Mouse (Mus musculus) cerebellum, adult 11 months (tissue): ENCODE results near the gene Bckdha.

ENCODE experiments used
- DNase-seq: peaks from one replicate; pipeline ENCODE4 v3.0.0; 2022

Bckdha gene

GRCm38 (mm10) chr7:25681341-25682231 lies 22.8 kb upstream of the Bckdha start:
- no peak for DNase-seq

GRCm38 (mm10) chr7:25680514-25681258 lies 21.9 kb upstream of the Bckdha start, which contains the start of gene B9d2:
B9d2 (plus strand) TSS chr7:25680780.
- DNase-seq = peak; percentile 90

- DNase-seq = no peak
Measured at GRCm38 (mm10) chr7:25679971-25680370, 21.2 kb upstream of the Bckdha start.

- no peak for DNase-seq
Measured at GRCm38 (mm10) chr7:25677013-25677412, 18.2 kb upstream of the Bckdha start.

GRCm38 (mm10) chr7:25676085-25676781 lies 17.5 kb upstream of the Bckdha start:
- DNase-seq = peak; percentile 99

- DNase-seq = no peak
Measured at GRCm38 (mm10) chr7:25675405-25675804, 16.6 kb upstream of the Bckdha start.

GRCm38 (mm10) chr7:25674719-25675300 lies 16.0 kb upstream of the Bckdha start, which contains the start of gene Tmem91:
Tmem91 (minus strand) TSS chr7:25675166.
- DNase-seq = no peak

- DNase-seq = no peak
Measured at GRCm38 (mm10) chr7:25674297-25674696, 15.5 kb upstream of the Bckdha start.

- DNase-seq = no peak
Measured at GRCm38 (mm10) chr7:25672442-25672841, 13.7 kb upstream of the Bckdha start.

GRCm38 (mm10) chr7:25671686-25672085 lies 12.9 kb upstream of the Bckdha start:
- DNase-seq = no peak

GRCm38 (mm10) chr7:25670096-25670495 lies 11.3 kb upstream of the Bckdha start:
- DNase-seq = no peak

- no peak for DNase-seq
Measured at GRCm38 (mm10) chr7:25669631-25670030, 10.8 kb upstream of the Bckdha start.

- DNase-seq = no peak
Measured at GRCm38 (mm10) chr7:25669158-25669557, 10.4 kb upstream of the Bckdha start.

GRCm38 (mm10) chr7:25666381-25666780 lies 7.6 kb upstream of the Bckdha start:
- no peak for DNase-seq

GRCm38 (mm10) chr7:25657785-25658184 lies 996 bp downstream of the Bckdha start:
- no peak for DNase-seq

- DNase-seq = peak; percentile 52
Measured at GRCm38 (mm10) chr7:25655601-25656428, 3.0 kb downstream of the Bckdha start.

- DNase-seq = no peak
Measured at GRCm38 (mm10) chr7:25652244-25652759, 6.5 kb downstream of the Bckdha start.

- DNase-seq = no peak
Measured at GRCm38 (mm10) chr7:25651281-25651680, 7.5 kb downstream of the Bckdha start.

GRCm38 (mm10) chr7:25649839-25650238 lies 8.9 kb downstream of the Bckdha start:
- DNase-seq = no peak

- no peak for DNase-seq
Measured at GRCm38 (mm10) chr7:25647574-25648123, 11.1 kb downstream of the Bckdha start.

- no peak for DNase-seq
Measured at GRCm38 (mm10) chr7:25645074-25645473, 13.7 kb downstream of the Bckdha start.
